Mouse (Mus musculus) embryonic facial prominence, embryonic 10.5 days (tissue): Measurements from ENCODE around the gene Akna. TPM values are rescaled to one million over a fixed set of nuclear protein-coding genes. Genes with fewer than 3 reads are reported as not detected.

Experiments used
- DNase-seq: peaks from one replicate; pipeline ENCODE4 v3.0.0-alpha.2; 2017; ENCODE audit warnings: low spot score
- H3K27ac ChIP-seq: fragments of 300-500 bp; sonication (generic); replicated peaks from 2 replicates; pipeline ENCODE4 v1.5.1; 2016; ENCODE audit warnings: mild to moderate bottlenecking
- H3K27me3 ChIP-seq: fragments of 300-500 bp; sonication (generic); replicated peaks from 2 replicates; pipeline ENCODE4 v1.6.1; 2016; ENCODE audit warnings: low read depth, mild to moderate bottlenecking; ENCODE audit not compliant: poor library complexity, severe bottlenecking
- H3K36me3 ChIP-seq: fragments of 300-500 bp; sonication (generic); replicated peaks from 2 replicates; pipeline ENCODE4 v1.6.1; 2016; ENCODE audit warnings: mild to moderate bottlenecking, moderate library complexity
- H3K4me1 ChIP-seq: fragments of 300-500 bp; sonication (generic); 2 replicates; pipeline ENCODE4 v1.6.1; 2016
- H3K4me3 ChIP-seq: fragments of 300-500 bp; sonication (generic); 2 replicates; pipeline ENCODE4 v1.5.1; 2016; ENCODE audit warnings: mild to moderate bottlenecking, moderate library complexity
- H3K9me3 ChIP-seq: fragments of 300-500 bp; sonication (generic); 2 replicates; pipeline ENCODE4 v1.6.1; 2016; ENCODE audit warnings: mild to moderate bottlenecking
- WGBS: fragments of 180-500 bp; shearing (Covaris S2); methylation state at CpG from one replicate; pipeline ENCODE4 v1.1.7; 2016; 5-methylcytosine and 5-hydroxymethylcytosine counted together
- polyA plus RNA-seq: library from polyadenylated mRNA; unstranded; fragments of >200 nt; fragmentation: Nextera tagmentation; extraction: Ambion mirVana; gene quantifications from 2 replicates; pipeline ENCODE4 v1.2.1, GENCODE M21; 2016

Akna gene
- polyA plus RNA-seq, 1 experiment from 2014 or later, result 12.0 TPM

GRCm38 (mm10) chr4:63426308-63426707 lies 23.2 kb upstream of the Akna start:
- H3K36me3 ChIP-seq, result peaks cover 3% of the 10 kb centered on the region; the same call in 1 of the 2 replicates
- no peaks in the 10 kb centered on the region for H3K27me3 ChIP-seq
- H3K9me3 ChIP-seq, result no peaks in the 10 kb centered on the region
- H3K4me1 ChIP-seq, result peaks cover 46% of the 10 kb centered on the region
- peak overlapping the region; percentile 35; the same call in 1 of the 2 replicates for H3K27ac ChIP-seq
- no peak overlapping the region for H3K4me3 ChIP-seq
- no peak for DNase-seq
- 67% methylated on average over 8 of the region's 8 CpGs for WGBS

- WGBS, result 17% methylated on average over 5 of the region's 5 CpGs
- Histone ChIP-seq H3K27ac (no peak overlapping the region), H3K27me3 (no peaks in the 10 kb centered on the region), H3K4me3 (no peak overlapping the region), H3K36me3 (no peaks in the 10 kb centered on the region; the same call in 1 of the 2 replicates), H3K4me1 (peaks cover 43% of the 10 kb centered on the region), H3K9me3 (no peaks in the 10 kb centered on the region)
- DNase-seq, result no peak
Observed at GRCm38 (mm10) chr4:63423811-63424210, 20.7 kb upstream of the Akna start.

GRCm38 (mm10) chr4:63423231-63423630 lies 20.1 kb upstream of the Akna start:
- Histone ChIP-seq H3K27me3 (no peaks in the 10 kb centered on the region), H3K27ac (no peak overlapping the region), H3K4me3 (no peak overlapping the region), H3K4me1 (peaks cover 49% of the 10 kb centered on the region), H3K36me3 (no peaks in the 10 kb centered on the region; the same call in 1 of the 2 replicates), H3K9me3 (no peaks in the 10 kb centered on the region)
- DNase-seq, result no peak
- WGBS, result 69% methylated on average over 1 of the region's 1 CpGs

GRCm38 (mm10) chr4:63420143-63420920 lies 17.2 kb upstream of the Akna start:
- Histone ChIP-seq H3K4me1 (peaks cover 50% of the 10 kb centered on the region), H3K27me3 (no peaks in the 10 kb centered on the region), H3K27ac (peak overlapping the region; percentile 51), H3K4me3 (no peak overlapping the region), H3K36me3 (peaks cover 4% of the 10 kb centered on the region; the same call in 1 of the 2 replicates), H3K9me3 (no peaks in the 10 kb centered on the region)
- no peak for DNase-seq
- WGBS, result 70% methylated on average over 14 of the region's 14 CpGs

- H3K9me3 ChIP-seq, result no peaks in the 10 kb centered on the region
- H3K36me3 ChIP-seq, result 0 out of 2 replicates have a peak, but pooled peaks cover 4% of the 10 kb centered on the region
- peaks cover 41% of the 10 kb centered on the region for H3K4me1 ChIP-seq
- H3K27me3 ChIP-seq, result no peaks in the 10 kb centered on the region
- no peak for DNase-seq
- peak overlapping the region; percentile 15 for H3K27ac ChIP-seq
- no peak overlapping the region for H3K4me3 ChIP-seq
- 80% methylated on average over 11 of the region's 11 CpGs for WGBS
Observed at GRCm38 (mm10) chr4:63418270-63418669, 15.1 kb upstream of the Akna start.

GRCm38 (mm10) chr4:63417318-63417957 lies 14.3 kb upstream of the Akna start:
- no peak overlapping the region for H3K4me3 ChIP-seq
- 20% methylated on average over 9 of the region's 9 CpGs for WGBS
- 0 out of 2 replicates have a peak, but pooled peaks cover 4% of the 10 kb centered on the region for H3K36me3 ChIP-seq
- peaks cover 35% of the 10 kb centered on the region for H3K4me1 ChIP-seq
- peak overlapping the region; percentile 15 for H3K27ac ChIP-seq
- H3K9me3 ChIP-seq, result no peaks in the 10 kb centered on the region
- peak; percentile 86 for DNase-seq
- no peaks in the 10 kb centered on the region for H3K27me3 ChIP-seq

GRCm38 (mm10) chr4:63414951-63415350 lies 11.8 kb upstream of the Akna start:
- DNase-seq, result no peak
- WGBS, result 74% methylated on average over 5 of the region's 5 CpGs
- H3K27me3 ChIP-seq, result no peaks in the 10 kb centered on the region; the same call in 1 of the 2 replicates

GRCm38 (mm10) chr4:63411222-63411621 lies 8.1 kb upstream of the Akna start:
- H3K4me3 ChIP-seq, result peak overlapping the region; percentile 76; the same call in 1 of the 2 replicates
- peaks cover 23% of the 10 kb centered on the region for H3K4me1 ChIP-seq
- WGBS, result 67% methylated on average over 5 of the region's 5 CpGs
- H3K27me3 ChIP-seq, result peaks cover 13% of the 10 kb centered on the region
- H3K9me3 ChIP-seq, result no peaks in the 10 kb centered on the region
- H3K36me3 ChIP-seq, result 0 out of 2 replicates have a peak, but pooled peaks cover 4% of the 10 kb centered on the region
- no peak overlapping the region for H3K27ac ChIP-seq
- no peak for DNase-seq

More at GRCm38 (mm10) chr4:63414951-63415350, 11.8 kb upstream of the Akna start:
- H3K27ac ChIP-seq, result no peak overlapping the region
- peaks cover 28% of the 10 kb centered on the region for H3K4me1 ChIP-seq
- H3K36me3 ChIP-seq, result 0 out of 2 replicates have a peak, but pooled peaks cover 4% of the 10 kb centered on the region
- H3K9me3 ChIP-seq, result no peaks in the 10 kb centered on the region
- H3K4me3 ChIP-seq, result no peak overlapping the region

GRCm38 (mm10) chr4:63410583-63410934 lies 7.4 kb upstream of the Akna start:
- 0 out of 2 replicates have a peak, but pooled peaks cover 2% of the 10 kb centered on the region for H3K36me3 ChIP-seq
- H3K27ac ChIP-seq, result peak overlapping the region; percentile 82
- H3K4me1 ChIP-seq, result peaks cover 25% of the 10 kb centered on the region
- no peaks in the 10 kb centered on the region for H3K9me3 ChIP-seq
- H3K4me3 ChIP-seq, result peak overlapping the region; percentile 76
- DNase-seq, result peak; percentile 97
- peaks cover 13% of the 10 kb centered on the region for H3K27me3 ChIP-seq
- WGBS, result under 1% methylated on average over 19 of the region's 19 CpGs

- peak overlapping the region; percentile 76 for H3K4me3 ChIP-seq
- peak; percentile 84 for DNase-seq
- H3K27me3 ChIP-seq, result peaks cover 13% of the 10 kb centered on the region
- peak overlapping the region; percentile 82 for H3K27ac ChIP-seq
- no peaks in the 10 kb centered on the region for H3K36me3 ChIP-seq
- WGBS, result under 1% methylated on average over 39 of the region's 39 CpGs
- no peaks in the 10 kb centered on the region for H3K9me3 ChIP-seq
- H3K4me1 ChIP-seq, result peaks cover 30% of the 10 kb centered on the region
Observed at GRCm38 (mm10) chr4:63409908-63410582, 6.9 kb upstream of the Akna start.

GRCm38 (mm10) chr4:63409317-63409907 lies 6.3 kb upstream of the Akna start:
- H3K4me1 ChIP-seq, result peaks cover 37% of the 10 kb centered on the region
- WGBS, result 3% methylated on average over 18 of the region's 18 CpGs
- H3K9me3 ChIP-seq, result no peaks in the 10 kb centered on the region
- peaks cover 13% of the 10 kb centered on the region for H3K27me3 ChIP-seq
- H3K4me3 ChIP-seq, result peak overlapping the region; percentile 76
- peak; percentile 56 for DNase-seq
- peak overlapping the region; percentile 82 for H3K27ac ChIP-seq
- H3K36me3 ChIP-seq, result no peaks in the 10 kb centered on the region

GRCm38 (mm10) chr4:63408649-63409048 lies 5.5 kb upstream of the Akna start:
- Histone ChIP-seq H3K36me3 (no peaks in the 10 kb centered on the region), H3K27ac (0 out of 2 replicates have a peak overlapping the region, but pooled peaks have one; percentile 35), H3K4me3 (peak overlapping the region; percentile 76), H3K27me3 (peaks cover 13% of the 10 kb centered on the region), H3K9me3 (no peaks in the 10 kb centered on the region), H3K4me1 (peaks cover 44% of the 10 kb centered on the region)
- peak; percentile 75 for DNase-seq
- WGBS, result 10% methylated on average over 8 of the region's 8 CpGs
